Mouse (Mus musculus) CH12.LX (cell line): Measurements from ENCODE around the gene Ppara.

Experiments
- BHLHE40 ChIP-seq: IDR thresholded peaks from 2 replicates; pipeline ENCODE4 v1.6.1; 2011; ENCODE audit warnings: mild to moderate bottlenecking, low read depth, low read length, improper control_type of control experiment
- CTCF ChIP-seq, 2 experiments: IDR thresholded peaks in 1 of 2; conservative IDR thresholded peaks in 1 of 2; 2 replicates each; pipeline ENCODE4 v1.5.1; 2011 to 2012; ENCODE audit warnings: low read depth in 2 of 2, low read length in 2 of 2, improper control_type of control experiment in 1 of 2, inconsistent platforms in 1 of 2, mild to moderate bottlenecking in 1 of 2, moderate library complexity in 1 of 2
- MAX ChIP-seq: IDR thresholded peaks from 2 replicates; pipeline ENCODE4 v1.6.1; 2011; ENCODE audit warnings: low read length, improper control_type of control experiment
- POLR2A ChIP-seq: IDR thresholded peaks from 2 replicates; pipeline ENCODE4 v1.6.1; 2011; ENCODE audit warnings: low read depth, mild to moderate bottlenecking, improper control_type of control experiment, low read length
- POLR2AphosphoS2 ChIP-seq: IDR thresholded peaks from 2 replicates; pipeline ENCODE4 v1.6.1; 2011; ENCODE audit warnings: low read depth, low read length, improper control_type of control experiment
- ZC3H11A ChIP-seq: IDR thresholded peaks from 2 replicates; pipeline ENCODE4 v1.6.1; 2012; ENCODE audit warnings: low read depth, mild to moderate bottlenecking, inconsistent platforms, low read length, improper control_type of control experiment
- ZMIZ1 ChIP-seq: IDR thresholded peaks from 2 replicates; pipeline ENCODE4 v1.6.1; 2012; ENCODE audit warnings: low read depth, mild to moderate bottlenecking, inconsistent platforms, low read length, improper control_type of control experiment

DNA sequence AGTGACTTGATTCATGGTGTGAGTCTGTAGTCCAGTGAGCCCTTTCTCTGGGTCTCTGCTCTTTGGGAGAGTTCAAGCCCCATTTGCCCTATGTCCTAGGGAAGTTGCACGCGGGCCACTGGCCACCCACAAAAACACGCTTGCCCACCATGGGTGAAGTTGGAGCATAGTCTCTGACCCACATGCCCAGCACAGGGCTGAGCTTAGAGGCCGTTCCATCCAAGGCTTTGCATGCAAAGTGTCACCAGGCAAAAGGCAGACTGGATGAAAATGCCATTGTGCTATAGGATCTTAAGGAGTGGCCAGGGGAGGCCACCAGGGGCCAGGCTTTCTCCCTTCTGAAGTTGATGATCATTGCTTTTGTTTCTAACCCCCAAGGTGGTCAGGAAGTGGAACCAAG is 30.9 kb upstream of the Ppara start:
- TF ChIP-seq POLR2A (no peak), CTCF (conservative IDR thresholded peaks at IDR 0.05 in 1 of 2, IDR thresholded peaks at IDR 0.05 in 1 of 2; ENCODE audit: low read depth in 2 of 2, low read length in 2 of 2) (no peak), BHLHE40 (no peak), ZMIZ1 (no peak), ZC3H11A (no peak), MAX (no peak), POLR2AphosphoS2 (no peak)
